Mouse (Mus musculus) left cerebral cortex, adult 11 months (tissue): Measurements from ENCODE around the gene Ppp6r2.

Source experiments
- DNase-seq: peaks from one replicate; pipeline ENCODE4 v3.0.0; 2022; ENCODE audit warnings: low spot score

Gene Ppp6r2

DNA sequence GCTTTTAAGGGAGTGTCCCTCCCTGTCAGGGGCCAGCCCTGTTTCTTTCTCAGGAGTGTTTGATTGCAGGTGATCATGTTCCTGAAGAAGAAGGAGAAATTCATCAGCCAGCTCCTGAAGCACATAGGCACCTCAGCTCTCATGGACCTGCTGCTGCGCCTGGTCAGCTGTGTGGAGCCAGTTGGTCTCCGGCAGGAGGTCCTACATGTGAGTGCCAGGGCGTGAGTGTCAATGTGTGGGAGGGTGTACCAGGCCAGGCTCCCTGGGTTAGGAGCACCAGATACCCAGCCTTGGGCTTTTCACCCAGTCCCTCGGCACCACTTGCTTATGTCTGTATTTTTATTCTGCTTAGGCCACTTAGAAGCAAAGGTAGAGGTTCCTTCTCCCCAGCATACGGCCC lies 47.6 kb downstream of the Ppp6r2 start:
- DNase-seq: no peak

GRCm38 (mm10) chr15:89264485-89264884 lies 53.1 kb downstream of the Ppp6r2 start:
- no peak for DNase-seq

GRCm38 (mm10) chr15:89275497-89275896 lies 64.1 kb downstream of the Ppp6r2 start:
- no peak for DNase-seq

- DNase-seq: no peak
Measured at GRCm38 (mm10) chr15:89277366-89277765, 66.0 kb downstream of the Ppp6r2 start.

DNA sequence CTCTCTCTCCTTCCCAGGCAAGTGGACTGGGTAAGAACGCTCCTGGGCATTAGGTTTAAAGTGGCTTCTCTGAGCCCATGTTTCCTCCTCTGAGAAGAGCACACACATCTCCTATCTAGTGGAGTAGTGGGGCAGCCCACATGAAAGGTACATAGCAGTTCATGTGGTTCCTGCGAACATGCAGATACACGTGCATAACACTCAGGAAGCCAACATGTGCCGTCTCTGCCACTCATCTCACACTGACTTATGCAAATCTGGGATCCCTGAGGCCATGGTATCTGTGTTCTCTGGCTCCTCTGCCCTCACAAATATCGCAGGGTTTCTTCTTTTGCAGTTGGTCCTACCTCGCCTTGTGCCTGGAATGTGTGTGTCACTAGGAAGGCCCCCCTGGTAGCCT lies 71.2 kb downstream of the Ppp6r2 start:
- no peak for DNase-seq

DNA sequence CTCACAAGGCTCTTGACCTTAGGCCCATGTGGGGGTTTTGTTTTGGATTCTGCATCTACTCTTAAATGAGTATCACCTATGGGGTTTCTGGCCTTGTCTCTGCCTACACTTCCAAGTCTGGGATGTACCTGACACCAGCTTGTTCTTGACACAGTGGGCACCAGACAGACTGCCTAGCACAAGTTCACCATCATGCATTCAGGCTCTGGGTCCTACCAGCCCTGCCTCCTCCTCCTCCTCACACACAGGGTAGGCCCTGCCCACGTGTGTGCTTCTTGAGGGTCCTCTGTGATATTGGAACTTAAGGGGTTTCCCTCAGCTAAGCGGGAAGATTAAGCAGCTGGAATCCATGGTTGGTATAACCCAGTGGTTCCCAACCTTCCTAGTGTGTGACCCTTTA lies 72.7 kb downstream of the Ppp6r2 start:
- DNase-seq: no peak

- DNase-seq: no peak
Measured at GRCm38 (mm10) chr15:89285004-89285403, 73.7 kb downstream of the Ppp6r2 start.

DNA sequence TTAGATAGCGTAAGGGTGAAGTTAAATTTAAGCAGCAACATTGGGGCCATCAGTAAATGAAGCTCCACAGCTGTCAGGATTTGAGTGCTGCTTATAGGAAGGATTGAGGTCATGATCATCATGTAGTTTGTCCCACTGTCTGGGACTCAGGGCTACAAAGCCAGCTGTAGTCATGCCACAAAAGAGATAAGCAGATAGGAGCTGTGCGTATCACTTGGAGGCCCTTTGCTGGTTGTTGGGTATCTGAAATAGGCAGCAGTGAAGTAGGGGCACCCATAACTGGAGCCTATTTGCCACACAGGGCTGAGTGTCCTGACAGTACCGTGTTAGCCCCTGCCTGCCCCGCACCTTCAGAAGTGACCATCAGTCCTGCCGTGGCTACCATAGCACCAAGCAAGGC lies 74.1 kb downstream of the Ppp6r2 start:
- no peak for DNase-seq

DNA sequence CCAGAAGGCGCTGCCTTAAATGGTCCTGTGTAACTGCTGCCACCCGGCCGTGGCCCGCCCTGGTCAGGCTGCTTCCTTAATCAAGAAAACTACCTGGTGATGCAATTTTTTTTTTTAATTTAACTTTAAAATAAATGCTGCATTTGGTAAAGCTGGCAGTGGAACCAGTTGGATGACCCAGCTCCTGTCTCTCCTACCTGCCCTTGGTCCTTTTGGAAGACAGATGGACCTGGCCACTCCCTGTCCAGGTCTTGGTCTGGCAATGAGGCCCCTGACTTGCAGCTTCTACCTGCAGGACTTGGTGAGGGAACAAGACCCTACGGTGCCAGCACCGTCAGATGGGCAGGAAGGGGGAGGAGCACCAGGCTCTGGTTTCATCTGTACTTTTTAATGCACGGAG lies 74.8 kb downstream of the Ppp6r2 start:
- no peak for DNase-seq

GRCm38 (mm10) chr15:89286582-89286981 lies 75.2 kb downstream of the Ppp6r2 start:
- DNase-seq: no peak

DNA sequence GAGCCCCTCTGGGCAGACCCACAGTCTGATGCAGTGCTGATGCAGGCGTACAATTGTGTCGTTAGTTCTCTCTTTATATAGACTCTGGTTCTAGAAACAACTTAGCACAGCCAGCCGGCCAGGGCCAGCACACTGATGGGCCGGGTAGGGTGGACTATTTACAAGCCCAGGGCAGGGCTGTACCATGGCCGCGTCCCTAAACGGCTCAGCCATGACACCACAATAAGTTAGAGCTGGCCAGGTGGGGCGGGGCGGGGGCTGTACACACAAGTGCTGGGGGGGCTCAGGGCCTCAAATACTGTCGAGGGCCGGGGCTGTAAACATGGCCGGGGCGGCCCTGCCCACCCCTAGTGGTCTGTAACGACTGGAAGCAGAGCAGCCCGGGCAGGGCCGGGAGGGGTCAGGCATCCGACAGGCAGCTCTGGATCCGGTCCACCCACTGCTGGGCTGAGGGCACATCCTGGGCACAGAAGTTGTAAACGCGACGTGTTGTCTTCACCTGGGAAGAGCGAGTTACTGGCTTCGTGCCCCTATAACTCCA lies 76.9 kb downstream of the Ppp6r2 start:
- DNase-seq: no peak

GRCm38 (mm10) chr15:89289455-89289854 lies 78.1 kb downstream of the Ppp6r2 start:
- no peak for DNase-seq

GRCm38 (mm10) chr15:89291521-89291920 lies 80.2 kb downstream of the Ppp6r2 start:
- no peak for DNase-seq

- no peak for DNase-seq
Measured at GRCm38 (mm10) chr15:89292795-89293194, 81.4 kb downstream of the Ppp6r2 start.

DNA sequence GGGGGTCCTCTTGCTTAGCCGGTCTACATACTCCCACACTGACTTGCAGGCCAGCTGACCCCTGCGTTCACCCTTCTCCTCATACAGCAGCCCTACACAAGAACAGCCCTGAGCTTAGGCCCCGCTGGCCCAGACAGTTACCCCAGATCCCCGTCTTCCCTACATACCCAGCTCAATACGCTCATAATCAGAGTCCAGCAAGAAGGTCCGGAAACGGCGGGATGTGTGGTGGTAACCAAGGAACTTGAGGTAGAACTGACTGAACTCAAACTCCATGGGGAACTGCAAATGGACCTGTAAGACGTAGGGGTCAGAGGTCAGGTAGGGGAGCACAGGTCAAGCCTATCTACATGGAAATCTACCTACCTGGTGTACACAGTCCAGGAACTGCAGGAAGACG lies 82.4 kb downstream of the Ppp6r2 start:
- DNase-seq: no peak

DNA sequence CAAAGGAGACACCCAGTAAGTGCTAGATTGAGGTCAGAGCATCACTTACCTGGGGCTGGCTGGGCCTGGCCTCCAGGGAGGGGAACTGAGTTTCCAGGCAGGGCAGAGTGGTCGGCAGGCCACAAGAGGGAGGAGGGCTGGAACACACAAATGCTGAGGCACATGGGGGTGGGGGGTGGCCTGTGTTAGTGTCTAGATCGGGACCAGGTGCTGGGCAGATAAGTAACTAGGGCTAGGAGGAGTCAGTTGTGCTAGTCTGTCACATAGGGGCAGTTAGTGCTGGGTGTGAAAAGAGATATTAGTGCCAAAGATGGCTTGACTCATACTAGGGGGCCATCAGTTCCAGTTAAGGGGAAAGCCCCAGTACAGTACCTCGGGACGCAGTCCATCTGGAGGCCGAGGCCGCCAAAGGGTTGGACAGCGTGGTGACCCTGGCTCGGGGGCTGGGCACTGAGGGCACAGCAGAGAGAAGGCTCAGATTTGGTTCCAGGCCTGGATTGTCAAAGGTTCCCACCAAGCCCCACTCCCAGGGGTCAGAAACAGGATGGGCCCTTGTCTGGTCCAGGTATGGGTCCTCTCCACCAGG lies 84.3 kb downstream of the Ppp6r2 start:
- no peak for DNase-seq

DNA sequence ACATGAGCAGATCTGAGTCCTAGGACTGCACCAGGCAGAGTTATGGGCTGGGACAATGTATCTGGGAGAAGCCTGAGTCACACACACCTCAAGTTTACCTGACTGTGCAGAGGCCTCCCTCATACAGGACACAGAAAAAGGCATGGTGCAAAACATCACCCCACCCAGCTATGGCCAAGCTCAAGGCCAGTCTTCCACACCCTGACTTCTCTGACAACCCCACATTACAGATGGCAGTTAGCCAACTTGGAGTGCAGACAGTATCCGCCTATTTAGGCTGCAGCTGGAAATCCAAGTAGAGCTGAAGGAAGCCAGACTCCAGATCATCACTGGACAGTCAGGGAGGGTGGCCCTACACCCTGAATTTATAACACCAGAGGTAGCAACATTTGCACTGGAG lies 85.1 kb downstream of the Ppp6r2 start:
- DNase-seq: no peak

DNA sequence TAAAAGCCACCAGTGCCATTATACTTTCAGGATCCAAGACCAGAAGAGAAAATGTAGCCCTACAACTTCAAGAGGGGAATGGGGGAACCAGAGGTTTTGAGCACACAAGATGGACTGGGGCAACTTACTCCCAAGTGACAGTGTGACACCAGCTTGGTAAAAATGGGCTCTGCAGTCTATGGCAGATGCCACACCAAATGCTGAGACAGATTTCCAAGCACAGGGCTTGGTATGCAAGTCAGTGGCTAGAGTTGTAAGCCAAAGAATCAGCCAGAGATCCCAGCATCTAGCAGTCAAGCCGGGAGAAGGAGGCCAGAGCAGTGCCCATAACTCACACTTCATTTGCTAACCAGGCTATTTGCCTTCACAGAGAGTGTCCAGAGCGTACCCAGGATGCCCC lies 86.3 kb downstream of the Ppp6r2 start:
- DNase-seq: no peak

DNA sequence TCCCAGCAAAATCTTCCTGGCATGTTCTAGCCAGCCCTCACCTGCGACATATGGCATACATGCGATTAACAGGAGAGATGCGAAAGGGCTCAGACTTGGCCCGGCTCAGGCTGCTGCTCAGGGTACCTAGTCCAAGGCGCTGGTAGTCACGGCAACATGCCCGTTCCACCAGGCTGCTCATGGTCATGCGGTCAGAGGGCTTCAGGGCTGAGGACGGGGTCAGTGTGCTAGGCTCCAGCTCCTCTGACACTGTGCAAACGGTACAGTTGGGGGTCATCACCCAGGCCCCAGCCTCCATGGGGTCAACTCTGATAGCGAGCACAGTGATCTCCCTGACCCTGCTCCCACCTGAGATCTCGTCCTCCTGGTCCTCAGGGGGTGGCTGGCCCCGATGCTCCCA lies 88.8 kb downstream of the Ppp6r2 start:
- no peak for DNase-seq

DNA sequence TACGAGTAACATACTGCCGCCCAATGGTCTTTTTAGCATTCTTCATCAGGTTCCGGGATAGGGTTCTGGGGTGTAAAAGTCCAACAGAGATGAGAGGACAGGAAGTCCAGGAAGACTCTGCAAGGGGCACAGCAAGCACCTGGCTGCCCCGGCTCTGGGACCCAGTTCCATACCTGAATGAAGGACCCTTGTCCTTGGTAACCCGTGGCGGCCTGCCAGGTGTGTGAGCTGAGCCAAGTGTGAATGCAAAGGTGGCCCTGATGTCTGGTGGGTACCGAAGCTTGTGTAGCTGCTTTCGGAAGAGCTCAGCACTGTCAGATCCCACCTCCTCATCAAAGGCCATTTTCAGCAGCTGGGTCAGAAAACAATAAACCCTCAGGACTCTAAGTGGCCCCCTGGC lies 89.2 kb downstream of the Ppp6r2 start:
- DNase-seq: no peak

GRCm38 (mm10) chr15:89305966-89306365 lies 94.6 kb downstream of the Ppp6r2 start:
- no peak for DNase-seq

DNA sequence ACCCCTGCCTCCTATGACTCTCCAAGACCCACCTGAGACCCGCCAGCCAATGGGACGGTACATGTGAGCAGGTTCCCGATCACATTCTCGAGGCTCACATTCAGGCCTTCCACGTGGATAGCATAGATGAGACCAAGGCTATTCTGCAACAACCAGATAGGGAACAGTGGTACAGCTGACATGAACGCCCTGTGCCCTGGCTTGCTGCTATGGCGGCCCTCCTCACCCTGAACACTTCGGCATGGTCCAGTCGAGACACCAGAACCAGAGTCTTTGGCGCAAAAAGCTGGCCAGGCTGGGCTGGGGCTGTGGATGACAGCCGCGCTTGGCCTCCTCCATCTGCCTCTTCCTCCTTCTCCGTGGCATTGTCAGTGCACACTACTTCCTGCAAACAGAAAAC lies 96.1 kb downstream of the Ppp6r2 start:
- no peak for DNase-seq

GRCm38 (mm10) chr15:89308406-89309139 lies 97.2 kb downstream of the Ppp6r2 start:
- no peak for DNase-seq

DNA sequence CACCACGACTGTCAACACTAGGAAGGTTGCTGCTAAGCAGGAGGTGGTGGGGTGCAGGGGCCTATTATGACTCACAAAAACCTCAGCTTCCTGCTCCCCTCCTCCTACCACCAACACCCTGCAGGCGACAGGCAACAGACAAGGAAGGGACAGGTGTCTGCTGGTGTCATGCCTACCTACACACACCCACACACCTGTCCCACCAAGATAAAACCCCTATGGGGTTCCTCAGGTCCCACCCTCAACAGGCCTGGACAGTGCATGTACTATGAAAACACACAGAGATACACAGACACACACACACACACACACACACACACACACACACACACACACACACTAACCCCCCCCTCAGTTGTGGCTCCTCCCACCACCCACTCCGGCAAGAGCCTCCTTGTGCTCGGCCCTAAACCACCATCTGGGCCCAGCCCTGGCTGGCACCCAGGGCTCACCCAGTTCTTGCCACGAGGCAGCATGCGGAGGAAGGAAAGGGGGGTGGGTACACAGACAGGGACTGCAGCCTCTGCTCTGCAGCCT lies 98.7 kb downstream of the Ppp6r2 start:
- peak; percentile 73 for DNase-seq
